Mouse (Mus musculus) CH12F3 (cell line): Measurements from ENCODE around the gene Gcc2.
"Not testable (repeated sequence)": the region's sequence is repeated elsewhere in the genome, so short reads cannot be mapped to it uniquely, and the experiment has no call there.

Source experiments
- in situ Hi-C: fragments of 300-500 bp; cut with MboI; formaldehyde crosslinking; loops from 2 replicates; pipeline ENCODE4 v1.14.3; 2020; ENCODE audit warnings: low sequenced_read_pairs

Gcc2 gene

GRCm38 (mm10) chr10:58255213-58255892 is at the start of gene Gcc2:
Gene Gcc2 (plus strand): TSS chr10:58255497.
- in situ Hi-C loops: no loop called here

GRCm38 (mm10) chr10:58205986-58206385 is 49.3 kb upstream of the Gcc2 start:
- in situ Hi-C loops: no loop called here

DNA sequence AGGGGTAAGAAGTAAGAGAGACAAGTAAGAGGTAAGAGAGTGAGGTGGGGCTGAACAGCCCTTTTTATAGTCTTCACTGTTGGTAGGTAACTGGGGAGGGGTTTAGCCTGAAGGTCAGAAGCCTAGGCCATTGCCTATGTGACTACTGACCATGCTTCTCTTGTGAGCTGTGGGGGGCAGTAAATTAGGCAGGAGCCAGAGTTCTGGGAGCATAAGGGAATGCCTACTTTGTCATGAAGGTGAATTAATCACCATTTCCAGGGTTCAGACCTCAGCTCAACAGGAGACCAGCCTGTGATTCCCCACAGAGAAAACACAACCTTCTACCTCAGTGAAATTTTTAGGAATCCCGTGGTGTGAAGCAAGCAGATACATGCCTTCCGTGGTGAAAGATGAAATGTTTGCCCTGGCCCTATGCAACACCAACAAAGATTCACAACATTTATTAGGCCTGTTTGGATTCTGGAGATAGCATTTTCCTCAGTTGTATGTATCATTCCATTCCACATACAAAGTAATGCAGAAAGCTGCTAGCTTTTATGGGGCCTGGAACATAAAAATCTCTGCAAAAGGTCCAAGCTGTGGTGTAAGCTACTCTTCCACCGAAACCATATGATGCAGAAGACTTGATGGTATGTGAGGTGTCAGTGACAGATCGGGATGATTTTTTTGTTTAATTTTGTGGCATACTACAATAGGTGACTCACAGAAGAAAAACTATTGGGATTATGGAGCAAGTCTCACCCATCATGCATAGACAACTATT is 48.5 kb upstream of the Gcc2 start:
- in situ Hi-C loops: no loop called here

- in situ Hi-C loops: no loop called here
These were observed 45.4 kb upstream of the Gcc2 start for GRCm38 (mm10) chr10:58209710-58210467.

GRCm38 (mm10) chr10:58210514-58210913 is 44.8 kb upstream of the Gcc2 start:
- in situ Hi-C loops: no loop called here

- in situ Hi-C loops: no loop called here
These were observed 44.1 kb upstream of the Gcc2 start for GRCm38 (mm10) chr10:58211213-58211612.

- in situ Hi-C loops: no loop called here
These were observed 43.1 kb upstream of the Gcc2 start for GRCm38 (mm10) chr10:58212230-58212629.

DNA sequence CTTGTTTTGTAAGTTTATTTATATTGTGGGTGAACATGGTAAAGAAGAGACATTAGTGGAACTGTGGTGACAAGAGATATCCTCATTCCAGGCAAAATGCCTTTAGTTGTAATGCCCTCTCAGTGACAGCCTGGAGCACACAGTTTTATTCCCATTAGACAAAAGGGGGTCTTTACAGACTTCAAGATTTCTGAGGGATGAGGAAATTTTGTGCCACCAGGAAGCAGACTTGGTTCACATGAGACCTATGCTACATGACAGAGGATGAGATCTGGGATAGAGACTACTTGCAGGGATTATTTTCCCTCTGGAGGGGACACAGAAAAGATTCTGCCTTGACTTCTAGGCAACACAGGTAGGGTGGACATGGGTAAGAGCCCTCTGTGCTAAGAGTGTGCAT is 40.8 kb upstream of the Gcc2 start:
- in situ Hi-C loops: no loop called here

DNA sequence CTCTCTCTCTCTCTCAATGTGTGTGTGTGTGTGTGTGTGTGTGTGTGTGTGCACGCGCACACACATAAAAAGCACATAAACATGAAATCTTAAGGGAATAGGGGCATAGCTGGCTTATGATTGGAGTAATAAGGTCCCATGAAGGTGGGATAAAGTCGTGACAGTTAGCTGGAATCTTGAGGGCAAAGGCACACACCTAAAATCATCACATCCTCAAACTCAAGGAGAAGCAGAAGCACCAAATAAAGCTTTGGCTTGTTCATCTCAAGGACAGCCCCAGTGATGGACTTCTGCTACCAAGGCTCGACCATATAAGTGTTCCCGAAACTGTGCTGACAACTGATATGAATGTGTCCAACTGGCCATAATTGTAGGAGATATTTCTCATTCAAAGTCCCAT is 40.4 kb upstream of the Gcc2 start:
- in situ Hi-C loops: no loop called here

- in situ Hi-C loops: no loop called here
These were observed 39.9 kb upstream of the Gcc2 start for GRCm38 (mm10) chr10:58215353-58215752.

DNA sequence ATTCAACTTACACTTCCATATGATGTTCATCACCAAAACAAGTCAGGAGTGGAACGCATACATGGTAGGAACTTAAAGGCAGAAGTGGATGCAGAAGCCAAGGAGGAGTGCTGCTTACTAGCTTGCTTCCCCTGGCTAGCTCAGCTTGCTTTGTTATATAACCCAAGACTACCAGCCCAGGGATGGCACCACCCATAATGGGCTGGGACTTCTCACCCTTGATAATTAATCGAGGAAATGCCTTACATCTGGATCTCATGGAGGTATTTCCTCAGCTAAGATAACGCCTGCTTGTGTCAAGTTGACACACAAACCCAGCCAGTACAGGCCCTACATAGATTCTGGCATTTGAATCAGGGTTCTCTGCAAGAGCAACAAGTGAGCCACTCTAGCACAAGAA is 37.9 kb upstream of the Gcc2 start:
- in situ Hi-C loops: no loop called here

- in situ Hi-C loops: no loop called here
These were observed 34.6 kb upstream of the Gcc2 start for GRCm38 (mm10) chr10:58220726-58221125.

DNA sequence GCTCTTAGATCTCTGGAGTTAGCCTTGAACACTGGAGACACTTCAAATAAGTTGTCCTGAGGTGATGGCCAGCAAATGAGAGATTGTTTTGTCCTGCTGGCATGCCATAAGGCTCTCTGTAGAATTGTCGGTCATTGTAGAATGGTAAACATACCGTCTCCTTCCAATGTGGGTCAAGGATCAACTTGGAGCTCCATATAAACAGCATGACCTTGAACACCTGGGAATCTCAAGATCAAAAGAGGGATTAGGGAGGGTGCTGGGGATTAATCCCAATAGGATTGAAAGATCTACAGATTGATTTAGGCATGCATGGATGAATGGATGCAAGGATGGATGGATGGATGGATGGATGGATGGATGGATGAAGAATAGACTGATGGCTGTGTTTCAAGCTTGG is 33.7 kb upstream of the Gcc2 start:
- in situ Hi-C loops: not testable (repeated sequence)

GRCm38 (mm10) chr10:58223161-58223560 is 32.1 kb upstream of the Gcc2 start:
- in situ Hi-C loops: not testable (repeated sequence)

DNA sequence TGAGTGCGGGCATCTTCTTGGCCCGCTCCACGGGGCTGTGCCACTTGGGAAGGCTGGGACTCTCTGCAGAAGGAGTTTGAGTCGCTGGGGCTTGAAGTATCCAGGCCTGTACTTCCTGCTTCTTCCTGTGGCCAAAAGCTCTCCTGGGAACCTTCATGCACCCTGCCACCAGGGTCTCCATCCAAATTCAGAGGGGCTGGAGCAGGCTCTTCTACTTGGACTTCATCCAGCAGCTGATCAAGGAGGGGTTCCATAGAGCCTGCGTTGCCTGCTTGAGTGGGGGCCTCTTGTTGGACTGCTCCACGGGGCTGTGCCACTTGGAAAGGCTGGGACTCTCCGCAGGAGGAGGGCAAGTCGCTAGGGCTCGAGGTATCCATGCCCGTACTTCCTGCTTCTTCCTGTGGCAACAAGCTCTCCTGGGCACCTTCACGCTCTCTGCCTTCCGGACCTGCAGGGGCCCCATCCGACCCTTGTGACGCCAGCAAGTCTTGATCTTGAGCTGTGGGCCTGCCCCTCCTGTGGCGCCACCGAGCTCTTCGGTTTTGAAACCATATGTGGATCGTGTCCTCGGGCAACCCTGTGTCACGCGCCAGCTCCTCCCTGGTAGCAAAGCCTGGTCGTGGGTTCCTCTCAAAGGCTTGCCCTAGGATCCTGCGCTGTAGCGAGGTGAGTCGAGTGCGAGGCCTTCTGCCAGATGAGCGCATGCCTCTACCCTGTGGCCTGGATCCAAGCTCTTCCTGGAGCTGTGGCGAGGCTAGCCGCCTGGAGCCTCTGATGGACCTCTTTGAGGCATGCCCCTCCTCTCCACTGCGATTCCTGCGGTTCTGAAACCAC is 31.1 kb upstream of the Gcc2 start:
- in situ Hi-C loops: not testable (repeated sequence)

DNA sequence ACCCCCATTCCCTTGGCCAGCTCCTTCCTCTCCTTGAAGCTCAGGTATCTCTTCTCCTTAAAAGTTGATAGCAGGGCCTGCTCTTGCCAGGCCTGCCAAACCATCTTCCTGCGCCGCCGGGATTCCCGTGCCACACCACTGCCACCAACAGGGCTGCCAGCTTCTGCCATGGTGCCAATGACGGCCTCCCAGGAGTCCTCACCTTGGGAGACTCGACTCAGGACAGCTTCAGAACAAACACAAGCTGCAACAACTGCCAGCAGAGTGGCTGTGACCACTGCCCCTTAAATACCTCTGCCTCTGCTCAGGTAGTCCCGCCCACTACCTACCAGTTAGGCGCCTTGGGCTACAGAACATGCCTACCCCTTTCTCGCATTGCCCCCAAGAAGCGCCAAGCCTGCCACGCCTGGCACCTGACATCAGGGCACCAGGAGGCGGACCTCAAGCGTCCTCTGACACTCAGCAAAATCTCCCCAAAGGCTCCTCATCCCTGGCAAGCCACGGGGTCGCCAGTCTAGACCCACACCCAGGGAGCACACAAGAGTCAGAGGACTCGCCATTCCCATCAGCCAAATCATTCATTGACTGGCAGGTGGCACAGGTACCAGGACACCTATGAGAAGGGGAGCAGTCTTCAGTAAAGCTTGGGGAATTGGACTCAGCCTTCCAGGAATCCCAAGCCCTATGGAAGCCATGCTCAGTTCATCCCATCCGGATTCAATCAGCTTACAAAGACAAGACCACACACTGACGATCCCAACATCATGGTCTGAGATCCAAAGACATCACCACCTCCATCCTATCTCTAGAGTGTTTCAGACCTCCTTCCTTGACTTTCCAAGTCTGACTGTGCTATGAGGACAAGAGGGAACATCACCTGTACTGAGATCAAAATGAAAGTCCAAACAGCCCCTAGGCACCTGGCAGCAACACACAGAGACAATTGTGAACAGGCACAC is 30.2 kb upstream of the Gcc2 start, which contains the start of gene AW822073:
AW822073 (minus strand) TSS at position 104 of the 959 bp plus-strand sequence.
- in situ Hi-C loops: not testable (repeated sequence)

- in situ Hi-C loops: not testable (repeated sequence)
These were observed 28.9 kb upstream of the Gcc2 start for GRCm38 (mm10) chr10:58226357-58226756.

DNA sequence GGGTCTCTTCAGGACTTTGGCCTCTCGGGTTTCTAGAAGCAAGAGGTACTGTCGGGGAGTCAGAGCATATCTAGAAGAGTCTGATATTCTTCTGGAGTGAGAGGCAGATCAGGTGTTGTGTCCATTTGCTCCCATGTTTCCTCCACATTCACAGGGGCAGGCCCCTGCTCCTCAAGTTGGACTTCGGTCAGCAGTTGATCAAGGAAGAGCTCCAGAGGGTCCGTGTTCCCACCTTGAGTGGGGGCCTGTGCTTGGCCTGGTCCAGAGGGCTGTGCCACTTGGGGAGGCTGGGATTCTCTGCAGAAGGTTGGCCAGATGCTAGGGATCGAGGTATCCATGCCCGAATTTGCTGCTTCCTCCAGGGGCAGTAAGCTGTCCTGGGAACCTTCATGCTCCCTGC is 27.5 kb upstream of the Gcc2 start:
- in situ Hi-C loops: not testable (repeated sequence)

GRCm38 (mm10) chr10:58230021-58230420 is 25.3 kb upstream of the Gcc2 start:
- in situ Hi-C loops: not testable (repeated sequence)

- in situ Hi-C loops: not testable (repeated sequence)
These were observed 24.2 kb upstream of the Gcc2 start for GRCm38 (mm10) chr10:58231088-58231487.
